Mouse (Mus musculus): ENCODE data around the gene Zfyve27.

Zfyve27 gene

GRCm38 (mm10) chr19:42237602-42238340 lies 74.0 kb downstream of the Zfyve27 start:
- no peak for DNase-seq (ENCODE audit: low spot score in 2 of 2)

GRCm38 (mm10) chr19:42238341-42238715 lies 74.6 kb downstream of the Zfyve27 start:
- no peak for DNase-seq (ENCODE audit: low spot score in 2 of 2)

- DNase-seq (ENCODE audit: low spot score in 2 of 2), result no peak
These were observed 77.1 kb downstream of the Zfyve27 start for GRCm38 (mm10) chr19:42240881-42241280.

- DNase-seq (ENCODE audit: low spot score in 2 of 2), result no peak
These were observed 79.7 kb downstream of the Zfyve27 start for GRCm38 (mm10) chr19:42243401-42243800.
